Mouse (Mus musculus) kidney, postnatal 4 days (tissue): ENCODE measurements around the gene Iqsec1.

Experiments used
- DNase-seq, 2 experiments: peaks; one replicate each; pipeline ENCODE4 v3.0.0; 2021; ENCODE audit warnings: mixed read lengths in 2 of 2

Gene Iqsec1

DNA sequence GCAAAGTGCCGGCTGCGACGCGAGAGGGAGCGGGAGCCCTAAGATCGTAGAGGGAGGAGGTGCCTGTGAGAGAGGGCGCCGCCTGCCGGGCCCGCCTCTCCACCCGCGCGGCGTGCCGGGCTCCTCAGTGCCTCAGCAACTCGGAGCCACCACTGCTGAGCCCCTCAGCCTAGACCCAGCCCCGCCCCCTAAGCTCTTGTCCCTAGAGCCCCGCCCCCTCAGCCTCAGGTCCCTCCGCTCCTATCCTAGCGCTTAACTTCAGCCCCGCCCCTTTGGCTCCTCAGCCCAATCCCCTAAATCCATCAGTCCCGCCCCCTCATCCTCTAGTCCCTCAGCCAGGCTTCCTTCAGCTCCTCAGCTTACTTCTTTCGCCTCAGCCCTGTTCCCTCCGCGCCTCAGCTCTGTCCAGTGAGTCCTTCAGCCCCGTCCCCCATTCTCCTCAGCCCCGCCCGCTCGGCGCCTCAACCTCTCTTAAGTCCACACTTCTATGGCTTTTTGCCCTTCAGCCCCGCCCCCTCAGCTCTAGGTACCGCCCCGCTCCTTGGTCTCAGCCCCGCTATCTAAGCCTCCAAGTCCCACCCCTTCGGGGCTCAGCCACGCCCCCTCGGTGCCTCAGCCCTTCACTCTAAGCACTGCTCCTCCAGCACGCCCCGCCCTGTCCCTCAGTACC, at the start of gene Iqsec1:
Gene Iqsec1 (minus strand): TSS at position 38 of the 670 bp plus-strand sequence.
- DNase-seq = peak; percentile 96 to 98

- no peak for DNase-seq
Observed at GRCm38 (mm10) chr6:91028256-91028655, 39.8 kb upstream of the Iqsec1 start.

DNA sequence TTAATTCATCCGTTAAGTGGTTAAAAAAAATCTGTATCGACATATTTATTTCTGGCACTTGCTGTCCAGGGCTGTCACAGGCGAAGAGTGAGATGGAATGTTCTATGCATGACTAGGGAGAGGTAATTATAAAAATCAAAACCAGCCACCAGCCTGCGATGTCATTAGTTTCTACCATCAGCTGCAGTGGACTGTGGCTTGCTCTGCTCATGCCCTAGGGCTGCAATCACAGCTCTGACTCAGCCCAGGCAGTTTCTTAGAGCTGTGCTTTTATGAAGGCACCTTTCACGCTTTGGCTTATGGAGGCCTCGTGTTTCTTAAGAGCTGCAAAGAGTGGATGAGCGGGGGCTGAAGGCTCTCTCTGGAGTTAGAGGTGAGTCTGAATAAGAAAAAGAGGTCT, 32.3 kb upstream of the Iqsec1 start:
- DNase-seq = peak; percentile 30 to 46

- no peak for DNase-seq
Observed at GRCm38 (mm10) chr6:91016600-91017230, 28.2 kb upstream of the Iqsec1 start.

DNA sequence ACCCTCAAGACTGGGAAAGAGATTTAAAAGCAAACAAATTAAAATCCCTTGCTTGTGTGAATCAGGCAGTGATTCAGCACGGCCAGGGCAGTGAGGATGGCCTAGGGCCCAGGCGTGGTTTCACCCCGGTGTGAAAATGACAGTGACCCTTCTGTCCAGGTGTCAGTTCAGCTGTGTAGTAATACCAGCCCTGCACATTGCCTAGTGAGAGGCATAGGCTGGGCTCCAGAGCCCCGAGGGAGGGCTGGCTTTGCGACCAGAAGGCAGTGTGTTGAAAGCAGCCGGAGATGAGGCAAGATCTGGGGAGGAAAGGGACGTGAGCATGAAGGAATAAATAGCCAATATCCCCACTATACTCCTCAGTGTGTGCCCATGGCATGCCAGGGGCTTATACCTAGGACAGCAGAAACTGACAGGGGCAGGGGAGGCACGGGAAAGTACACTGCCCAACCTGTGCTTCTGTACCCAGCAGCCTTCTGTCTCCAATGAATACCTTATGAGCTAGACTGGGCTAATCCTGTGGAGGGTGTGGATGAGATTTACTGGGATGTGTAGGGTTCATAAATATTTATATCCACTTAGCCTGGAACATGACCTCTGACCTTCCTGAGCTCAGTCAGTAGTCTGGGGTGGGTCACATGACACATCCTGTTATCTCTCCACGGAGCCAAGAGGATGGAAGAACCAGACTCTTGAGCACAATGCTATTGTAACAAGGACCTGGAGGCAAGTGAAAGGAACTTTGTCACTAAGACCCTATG, 25.9 kb upstream of the Iqsec1 start:
- no peak for DNase-seq

DNA sequence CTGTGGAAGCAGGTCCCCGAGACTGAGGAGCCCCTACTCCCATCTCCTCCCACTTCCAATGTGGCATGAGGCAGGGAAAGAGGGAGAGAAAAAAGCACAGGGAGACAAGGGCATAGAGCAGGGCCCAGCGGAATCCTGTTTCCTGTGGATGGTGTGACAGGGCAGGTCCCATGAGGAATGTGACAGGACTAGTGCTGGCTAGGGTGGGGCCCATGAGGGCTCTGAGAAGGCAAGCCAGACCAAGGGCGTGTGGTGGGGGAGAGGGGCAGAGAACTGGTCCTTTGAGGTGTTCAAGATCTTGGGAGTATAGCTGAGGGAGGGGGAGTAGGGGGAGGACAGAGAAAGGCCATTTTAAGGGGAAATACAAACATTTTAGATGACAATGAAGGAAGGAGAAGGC, 24.0 kb upstream of the Iqsec1 start:
- DNase-seq = no peak

DNA sequence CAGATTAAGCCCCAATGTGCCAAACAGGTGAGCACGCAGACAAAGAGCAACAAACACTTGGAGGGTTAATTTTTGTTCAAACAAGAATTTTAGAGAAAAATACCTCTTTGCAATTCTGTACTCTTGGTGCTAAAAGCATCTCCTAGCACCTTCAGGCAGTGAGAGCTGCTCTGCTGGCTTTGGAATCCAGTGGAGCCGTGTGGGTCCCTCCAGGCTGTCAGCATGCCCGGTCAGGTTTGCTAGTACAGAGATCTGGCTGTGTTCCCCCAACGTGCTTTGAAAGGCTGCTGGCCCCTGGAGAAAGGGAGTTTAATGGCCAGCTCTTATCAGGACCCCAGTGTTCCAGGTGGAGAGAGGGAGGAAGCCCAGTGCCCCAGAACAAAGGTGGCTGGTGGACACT, 23.1 kb upstream of the Iqsec1 start:
- peak in 1 of 2 experiments; percentile 16 for DNase-seq

- DNase-seq = no peak
Observed at GRCm38 (mm10) chr6:91008284-91008830, 19.9 kb upstream of the Iqsec1 start.

GRCm38 (mm10) chr6:91007207-91007606, 18.7 kb upstream of the Iqsec1 start:
- no peak for DNase-seq

GRCm38 (mm10) chr6:91004157-91004556, 15.7 kb upstream of the Iqsec1 start:
- DNase-seq = no peak

- no peak for DNase-seq
Observed at GRCm38 (mm10) chr6:91003310-91003995, 15.0 kb upstream of the Iqsec1 start.

GRCm38 (mm10) chr6:91001566-91001965, 13.1 kb upstream of the Iqsec1 start:
- no peak for DNase-seq

DNA sequence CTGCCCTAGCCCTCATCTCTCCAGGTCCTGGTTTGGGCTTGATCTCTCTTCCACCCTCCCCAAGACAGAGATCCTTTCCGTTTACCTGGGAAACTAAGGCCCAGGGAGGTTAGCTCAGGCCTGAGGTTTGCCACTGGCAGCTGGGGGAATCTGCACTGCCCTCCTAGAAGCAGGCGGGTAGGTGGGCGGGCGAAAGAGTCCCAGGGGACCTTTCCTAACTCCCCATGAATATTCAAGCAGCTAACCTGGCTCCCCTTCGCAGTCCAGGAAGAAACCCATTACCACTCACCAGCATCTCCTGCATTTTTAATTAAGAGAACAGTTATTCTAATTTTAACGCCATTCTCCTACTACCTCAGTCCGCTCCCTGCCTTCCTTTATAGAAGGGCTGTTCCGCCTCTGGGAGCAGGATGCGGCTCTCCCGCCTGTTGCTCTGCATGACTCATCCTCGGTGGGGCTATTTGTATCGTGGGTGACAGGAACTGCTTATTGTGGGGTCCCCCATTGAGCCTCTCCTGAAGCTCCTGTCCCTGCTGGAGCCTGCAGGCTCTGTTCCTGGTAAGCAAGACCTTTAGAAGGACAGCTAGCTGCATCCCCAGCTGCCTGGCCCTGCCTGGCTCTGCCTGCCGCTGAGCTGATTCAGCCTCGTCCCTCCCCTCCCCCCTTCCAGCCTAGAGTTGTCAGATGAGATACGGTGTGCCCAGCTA, 12.5 kb upstream of the Iqsec1 start:
- DNase-seq = peak; percentile 23 to 27

DNA sequence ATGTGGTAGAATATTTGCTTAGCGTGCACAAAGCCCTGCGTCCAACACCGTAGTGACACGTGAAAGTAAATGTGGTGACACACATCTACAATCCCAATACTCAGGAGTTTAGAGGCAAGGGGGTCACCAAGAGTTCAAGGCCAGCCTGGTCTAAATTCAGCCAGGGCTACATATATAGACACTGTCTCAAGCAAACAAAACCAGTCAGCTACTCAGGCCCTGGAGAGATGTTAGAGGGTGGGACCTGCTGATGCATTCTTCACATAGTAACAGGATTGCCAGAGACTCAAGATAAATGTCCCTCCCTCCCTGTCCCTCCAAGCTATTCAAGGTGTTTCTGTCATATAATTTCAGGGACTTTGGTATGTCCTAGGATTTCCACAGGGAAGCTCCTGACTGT, 10.7 kb upstream of the Iqsec1 start:
- DNase-seq = no peak

DNA sequence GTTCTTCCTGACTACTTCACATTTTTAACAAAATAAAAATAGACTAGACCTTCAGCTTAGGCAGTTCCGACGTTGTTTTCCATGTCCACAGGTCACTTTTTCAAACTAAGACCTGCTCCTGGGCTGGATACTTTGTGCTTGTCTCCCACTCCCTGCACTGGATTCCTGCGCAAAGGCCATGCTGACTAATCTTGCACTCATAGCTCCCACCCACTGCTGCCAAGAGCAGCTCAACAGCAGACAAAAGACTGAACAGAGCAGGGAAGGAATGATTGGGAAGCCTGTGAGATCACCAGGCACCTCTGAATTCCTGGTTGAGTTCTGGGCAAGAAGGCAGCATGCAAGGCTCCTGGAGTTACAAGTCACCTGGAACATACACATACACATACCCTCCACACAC, 8.5 kb upstream of the Iqsec1 start:
- DNase-seq = no peak

GRCm38 (mm10) chr6:90996181-90996580, 7.7 kb upstream of the Iqsec1 start:
- no peak for DNase-seq

DNA sequence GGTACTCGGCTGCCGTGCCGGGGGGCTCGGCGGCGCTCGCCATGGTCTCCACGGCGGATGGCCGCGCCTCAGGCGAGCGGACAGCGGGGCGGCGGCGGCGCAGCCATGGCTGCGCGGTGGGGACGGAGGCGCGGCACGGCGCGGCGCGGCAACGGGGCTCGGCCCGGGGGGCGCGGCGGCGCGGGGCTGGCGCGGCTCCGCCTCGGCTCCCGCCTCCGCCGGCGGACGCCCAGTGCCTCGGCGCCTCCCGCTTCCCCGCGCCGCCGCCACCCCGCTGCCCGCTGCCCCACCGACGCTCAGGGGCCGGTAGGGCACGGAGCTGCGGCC, 223 bp downstream of the Iqsec1 start:
- no peak for DNase-seq

GRCm38 (mm10) chr6:90987561-90988298, 755 bp downstream of the Iqsec1 start:
- peak; percentile 50 to 64 for DNase-seq

- no peak for DNase-seq
Observed at GRCm38 (mm10) chr6:90984101-90984500, 4.4 kb downstream of the Iqsec1 start.

DNA sequence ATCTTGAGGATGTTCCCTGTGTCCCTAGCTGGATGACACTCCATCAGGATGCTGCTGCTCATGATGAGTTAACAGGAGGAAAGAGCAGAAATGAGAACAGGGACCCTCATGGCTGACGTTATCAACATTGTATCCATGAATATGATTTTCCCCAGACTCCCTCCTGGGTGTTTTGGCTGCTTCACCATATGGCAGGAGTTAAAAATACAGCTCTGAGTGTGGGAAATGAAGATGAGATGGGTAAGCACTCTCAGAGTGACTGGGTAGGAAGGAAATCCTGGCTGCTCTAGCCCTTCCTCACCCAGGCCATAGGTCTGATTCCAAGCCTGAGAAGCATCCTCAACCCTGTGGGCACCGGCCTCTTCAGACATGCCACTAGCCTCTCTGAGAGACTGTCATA, 14.2 kb downstream of the Iqsec1 start:
- DNase-seq = no peak

DNA sequence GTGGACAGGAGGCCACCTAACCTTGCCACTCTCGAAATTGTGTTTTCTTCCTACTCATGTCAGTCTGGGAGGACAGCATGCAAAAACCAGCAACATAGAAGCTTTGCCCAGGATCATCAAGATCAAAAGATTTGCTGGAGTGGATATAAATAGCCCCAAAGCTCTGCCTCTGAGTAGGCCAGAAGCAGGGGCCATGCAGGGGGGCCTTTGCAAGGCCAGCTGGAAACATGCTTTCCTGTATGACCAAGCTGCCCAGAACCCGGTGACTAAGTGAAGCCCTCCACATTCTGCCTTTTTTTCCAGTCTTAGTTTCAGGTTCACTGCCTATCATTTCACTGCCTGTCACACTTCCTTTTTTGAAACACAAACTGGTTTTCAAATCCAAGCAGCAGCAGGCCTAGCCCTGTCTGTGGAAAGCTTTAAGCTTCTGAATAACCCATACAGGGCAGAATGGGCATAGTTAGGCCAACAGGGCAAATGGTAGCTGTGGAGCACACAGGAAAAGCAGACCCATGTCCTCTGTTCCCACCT, 19.1 kb downstream of the Iqsec1 start:
- DNase-seq = no peak

GRCm38 (mm10) chr6:90953349-90953748, 35.1 kb downstream of the Iqsec1 start:
- DNase-seq = no peak
